Mouse (Mus musculus) erythroblast, adult 5-6 weeks (primary cell): ENCODE results near the gene 2810021J22Rik. TPM values are rescaled to one million over a fixed set of nuclear protein-coding genes. Genes with fewer than 3 reads are reported as not detected.

Source experiments
- ATAC-seq: replicated peaks from 2 replicates; pipeline ENCODE4 v1.8.0; 2016; ENCODE audit warnings: moderate number of reproducible peaks, mild to moderate bottlenecking, moderate TSS enrichment, inconsistent platforms; ENCODE audit not compliant: poor library complexity, low FRiP score, severe bottlenecking
- total RNA-seq, 2 experiments: library from RNA; stranded (forward) in 1 of 2; stranded (reverse) in 1 of 2; fragments of 150-400 nt in 1 of 2; fragments of 200-764, 138-1000 nt in 1 of 2; gene quantifications; 2 replicates each; pipeline versions ENCODE4 v1.2.3 to v1.2.4; 2015 to 2017; ENCODE audit warnings: low replicate concordance in 2 of 2

Gene 2810021J22Rik
- total RNA-seq, 2 experiments from 2014 or later: 1.7 to 2.0 TPM

DNA sequence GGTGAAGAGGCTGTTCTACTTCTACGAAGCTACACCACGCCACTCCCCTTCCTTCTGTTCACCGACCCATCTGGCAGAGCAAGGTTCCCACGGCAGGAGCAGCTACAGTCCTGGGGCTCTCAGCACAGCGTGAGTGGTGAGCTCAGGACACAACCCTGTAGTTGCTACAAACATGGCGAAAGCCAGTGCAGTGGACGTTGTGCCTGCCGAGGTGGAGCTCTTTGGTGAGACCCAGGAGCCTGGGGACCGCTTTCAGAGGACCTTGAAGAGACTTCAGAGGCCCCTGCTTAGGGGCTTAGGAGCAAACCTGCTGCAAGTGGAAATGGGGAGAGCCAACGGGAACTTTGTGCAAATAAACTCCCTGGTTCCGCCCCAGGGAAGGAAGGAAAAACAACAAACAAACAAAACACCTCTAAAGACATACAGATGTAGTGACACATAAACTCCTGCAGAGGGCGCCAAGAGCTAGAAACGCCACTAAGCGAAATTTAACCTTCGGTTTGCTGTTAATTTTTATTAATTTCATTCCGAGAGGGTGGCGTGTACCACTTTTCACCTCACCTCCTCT is 47.5 kb downstream of the 2810021J22Rik start:
- peak; percentile 40 for ATAC-seq

DNA sequence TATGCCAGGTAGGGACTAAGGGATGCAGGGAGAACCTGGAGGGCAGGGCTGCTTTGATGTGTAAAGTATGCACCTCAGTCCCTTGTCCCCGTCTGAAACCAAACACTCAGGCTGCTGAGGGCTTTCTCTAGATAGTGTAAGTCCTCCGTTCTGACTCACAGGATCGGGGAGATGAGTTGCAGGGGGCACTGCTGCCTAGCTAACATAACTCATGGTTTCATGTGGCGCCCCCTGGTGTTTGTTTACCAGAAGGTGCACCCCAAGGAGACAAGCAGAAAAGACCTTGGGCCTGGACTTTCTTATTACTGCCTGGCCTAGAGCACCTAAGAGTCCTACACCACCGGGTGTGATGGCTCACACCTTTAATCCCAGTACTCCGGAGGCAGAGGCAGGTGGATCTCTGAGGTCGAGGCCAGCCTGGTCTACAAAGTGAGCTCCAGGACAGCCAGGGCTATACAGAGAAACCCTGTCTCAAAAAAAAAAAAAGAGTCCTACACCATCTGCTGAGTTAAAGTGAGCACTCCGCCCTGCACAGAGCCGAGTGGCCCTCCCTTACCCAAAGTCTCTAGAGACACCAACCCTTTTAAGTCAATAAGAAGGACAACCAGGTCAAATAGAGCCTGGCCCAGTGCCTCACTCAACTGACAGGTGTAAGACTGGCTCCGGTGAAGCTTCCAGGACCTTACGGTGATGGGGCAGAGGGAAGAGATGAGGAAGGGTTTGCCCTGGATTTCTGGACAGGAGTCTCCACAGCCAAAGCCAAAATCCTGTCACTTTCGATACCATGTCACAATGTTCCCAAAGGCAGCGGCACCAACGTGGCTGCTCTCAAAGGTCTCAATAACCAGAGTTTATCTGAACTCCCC is 50.1 kb downstream of the 2810021J22Rik start:
- ATAC-seq: peak; percentile 59

DNA sequence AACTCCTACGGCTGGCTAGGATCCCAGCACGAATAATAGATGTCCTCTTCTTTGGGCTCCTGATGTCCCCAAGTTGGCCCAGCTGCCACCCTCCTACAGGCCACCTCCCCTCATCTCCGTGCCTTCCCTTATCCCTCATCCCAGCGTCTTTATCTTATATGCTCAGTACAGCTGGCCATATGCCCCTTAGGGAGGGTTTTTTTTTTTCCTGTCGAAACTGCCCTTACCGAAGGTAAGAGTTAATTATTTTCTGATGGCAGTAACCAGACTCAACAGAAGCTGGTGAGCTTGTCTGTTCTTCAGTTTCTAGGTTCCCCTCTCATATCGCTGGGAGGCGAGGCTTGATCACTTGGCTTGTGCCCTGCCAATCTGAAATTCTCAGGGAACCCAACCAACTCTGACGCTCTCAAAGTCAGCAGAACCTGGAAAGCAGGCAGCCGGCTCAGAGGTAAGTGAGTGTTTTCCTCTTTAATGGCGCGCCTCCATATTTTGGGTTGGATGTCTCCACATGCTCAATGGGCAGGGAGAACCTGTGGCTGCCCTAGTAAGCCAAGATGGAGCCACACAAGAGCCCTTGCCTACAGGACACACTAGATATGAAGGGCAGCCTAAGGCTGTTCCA is 50.8 kb downstream of the 2810021J22Rik start, which contains the start of gene Btnl10:
Gene Btnl10, plus strand, starts transcription at position 164 of the 622 bp plus-strand sequence.
- peak; percentile 63 for ATAC-seq

DNA sequence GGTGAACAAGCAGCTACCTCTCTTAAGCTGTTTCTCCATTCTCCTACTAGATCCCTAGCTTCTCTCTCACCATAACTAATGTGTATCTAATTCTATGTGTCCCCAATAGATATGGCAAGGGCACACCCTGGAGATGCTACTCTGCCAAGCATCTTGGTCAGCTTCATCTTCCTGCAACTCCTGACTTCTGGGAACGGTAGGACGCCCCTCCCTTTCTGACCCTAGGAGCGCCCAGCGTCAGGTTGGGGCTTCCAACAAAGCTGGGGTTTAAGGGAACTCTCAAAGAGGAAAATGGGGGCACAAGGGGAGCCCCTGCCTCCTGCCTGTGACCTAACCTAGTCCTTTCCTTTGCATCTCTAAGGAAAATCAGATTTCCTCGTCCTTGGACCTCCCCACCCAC is 51.7 kb downstream of the 2810021J22Rik start:
- peak; percentile 23 for ATAC-seq

DNA sequence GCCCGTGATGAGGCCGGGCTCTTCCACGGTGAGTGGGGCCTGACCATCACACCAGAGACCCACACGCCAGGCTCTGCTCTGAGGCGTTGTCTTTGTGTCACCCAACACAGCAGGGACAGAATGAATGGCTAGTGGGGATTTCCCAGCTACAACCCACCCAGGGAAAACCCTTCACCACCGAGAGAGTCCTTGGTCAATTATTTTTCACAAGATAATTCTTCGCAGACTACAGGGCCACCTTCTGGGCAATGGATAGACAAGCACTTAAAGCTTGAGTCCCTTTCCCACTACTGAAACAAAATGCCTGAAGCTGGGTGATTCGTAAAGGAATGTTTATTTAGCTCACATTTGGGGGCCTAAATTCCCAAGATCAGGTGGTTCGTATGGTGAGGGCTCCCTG is 55.4 kb downstream of the 2810021J22Rik start:
- ATAC-seq: no peak

DNA sequence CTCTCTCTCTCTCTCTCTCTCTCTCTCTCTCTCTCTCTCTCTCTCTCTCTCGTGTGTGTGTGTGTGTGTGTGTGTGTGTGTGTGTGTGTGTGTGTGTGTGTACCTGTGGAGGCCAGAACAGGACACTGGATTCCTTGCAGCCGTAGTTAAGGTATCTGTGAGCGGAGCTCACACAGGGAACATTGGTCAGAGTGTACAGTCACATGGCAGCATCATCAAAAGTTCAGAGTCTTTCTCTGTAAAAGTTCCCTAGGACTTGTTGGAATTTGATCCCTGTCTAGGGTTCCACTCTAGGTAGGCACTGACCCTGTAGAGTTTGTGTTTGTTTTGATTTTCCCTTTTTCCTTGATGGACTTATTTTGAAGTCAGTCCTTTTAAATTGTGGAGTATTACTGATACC is 59.6 kb downstream of the 2810021J22Rik start:
- no peak for ATAC-seq

DNA sequence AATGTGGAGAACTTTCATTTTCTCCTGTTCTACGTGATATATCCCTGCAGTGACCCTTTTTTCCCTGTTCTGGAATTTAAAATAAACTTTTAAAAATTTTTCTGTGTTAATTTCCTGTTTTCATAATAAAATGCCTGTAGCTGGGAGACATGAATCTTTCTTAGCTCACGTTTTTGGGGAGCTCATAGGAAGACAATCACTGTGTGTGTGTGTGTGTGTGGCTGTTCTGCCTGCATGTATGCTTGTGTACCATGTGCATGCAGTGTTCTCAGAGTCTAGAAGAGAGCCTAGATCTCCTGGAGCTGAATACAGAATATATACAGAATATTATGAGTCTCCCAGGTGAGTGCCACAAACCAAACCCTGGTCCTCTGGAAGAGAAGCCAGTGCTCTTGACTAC is 60.0 kb downstream of the 2810021J22Rik start:
- ATAC-seq: no peak

DNA sequence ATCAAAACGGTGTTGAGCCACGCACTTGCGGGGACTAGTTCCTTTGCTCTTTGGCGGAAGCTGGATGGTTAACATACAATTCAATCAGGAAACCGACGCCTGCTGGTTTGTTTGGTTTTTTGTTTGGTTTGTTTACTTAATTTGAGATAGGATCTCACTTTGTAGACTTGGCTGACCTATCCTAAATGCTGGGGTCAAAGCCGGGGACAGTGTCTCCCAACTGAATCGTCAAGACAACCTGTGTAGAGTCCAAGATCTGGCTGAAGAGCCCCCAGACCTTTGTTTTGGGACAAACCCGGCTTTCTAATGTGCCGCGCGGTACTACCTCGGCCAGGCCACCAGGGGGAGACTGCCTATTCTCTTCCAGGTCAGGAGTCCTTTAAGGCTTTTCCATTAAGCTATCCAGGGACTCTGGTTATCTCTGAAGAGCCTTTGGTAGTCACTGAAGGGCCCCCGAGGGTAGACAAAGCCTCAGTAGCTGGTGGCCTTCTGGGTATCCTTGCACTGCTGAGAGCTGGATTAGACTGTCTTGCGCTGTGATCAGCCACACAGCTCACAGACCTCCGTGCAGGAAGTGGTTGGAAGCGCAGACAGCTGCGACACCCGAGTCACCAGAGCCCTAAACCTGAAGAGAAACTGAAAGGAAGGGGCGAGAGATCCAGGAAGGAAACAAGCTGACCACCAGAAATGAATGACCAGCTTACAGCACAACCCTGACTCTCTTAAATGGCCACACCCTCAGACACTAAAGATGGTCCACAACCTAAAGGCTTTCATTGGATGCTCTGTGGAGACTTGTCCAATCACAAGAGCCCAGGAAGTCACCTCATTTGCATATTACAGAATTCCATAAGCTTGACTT is 61.0 kb downstream of the 2810021J22Rik start:
- peak; percentile 76 for ATAC-seq

DNA sequence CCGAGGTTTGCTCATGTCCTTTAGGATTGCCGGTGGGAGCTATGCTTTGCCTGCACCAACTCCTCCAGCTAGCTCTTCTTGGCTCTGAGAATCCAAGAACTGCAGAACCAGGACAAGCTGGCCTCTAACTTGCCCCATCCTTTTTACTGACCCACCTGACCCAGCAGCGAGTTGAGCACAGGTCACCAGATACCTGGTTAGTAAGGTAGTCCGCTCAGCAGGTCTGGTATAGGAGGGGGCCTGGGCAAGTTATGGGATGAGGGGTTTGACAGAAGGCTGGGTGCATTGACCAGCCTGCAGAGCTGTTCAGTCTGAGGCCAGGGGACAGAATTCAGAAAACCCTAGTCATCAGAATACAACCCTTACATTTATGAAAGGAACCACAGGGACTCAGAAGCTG is 62.0 kb downstream of the 2810021J22Rik start:
- ATAC-seq: no peak

DNA sequence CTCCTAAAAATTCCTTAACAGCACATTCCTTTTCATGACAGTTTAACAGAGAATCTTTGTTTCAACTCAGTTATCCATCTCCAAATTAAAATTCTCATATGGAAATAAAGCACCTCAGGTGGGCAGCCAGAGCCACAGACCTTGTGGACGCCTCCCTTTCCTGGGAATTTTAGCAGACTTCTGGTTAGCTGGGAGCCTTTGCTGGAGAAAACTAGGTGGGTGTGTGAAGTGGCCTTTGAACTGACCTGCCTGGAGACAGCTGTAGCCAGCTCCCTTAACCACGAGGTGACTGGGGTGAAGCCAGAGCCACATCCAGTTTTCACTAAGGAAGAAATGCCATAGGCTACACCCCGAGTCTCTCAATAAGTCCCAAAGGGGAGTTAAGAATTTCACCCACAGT is 62.6 kb downstream of the 2810021J22Rik start:
- ATAC-seq: no peak

DNA sequence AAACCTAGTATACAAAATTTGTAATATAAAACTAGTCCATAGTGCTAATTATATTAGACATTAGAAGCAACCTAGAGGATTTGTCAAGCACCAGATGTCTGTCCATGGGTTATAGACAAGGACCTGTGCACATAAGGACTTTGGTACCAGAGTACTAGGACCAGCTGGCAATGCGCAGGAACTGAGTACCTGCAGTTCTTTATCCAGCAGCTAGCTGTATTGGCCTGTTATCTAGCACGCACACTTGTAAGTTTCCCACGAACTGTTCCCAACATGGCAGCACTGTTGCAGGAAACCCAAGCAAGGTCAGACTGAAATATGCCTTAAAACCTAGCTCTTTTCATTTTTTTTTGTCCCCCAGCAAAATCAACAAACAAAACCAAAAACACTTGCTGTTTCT is 63.2 kb downstream of the 2810021J22Rik start:
- peak; percentile 60 for ATAC-seq

DNA sequence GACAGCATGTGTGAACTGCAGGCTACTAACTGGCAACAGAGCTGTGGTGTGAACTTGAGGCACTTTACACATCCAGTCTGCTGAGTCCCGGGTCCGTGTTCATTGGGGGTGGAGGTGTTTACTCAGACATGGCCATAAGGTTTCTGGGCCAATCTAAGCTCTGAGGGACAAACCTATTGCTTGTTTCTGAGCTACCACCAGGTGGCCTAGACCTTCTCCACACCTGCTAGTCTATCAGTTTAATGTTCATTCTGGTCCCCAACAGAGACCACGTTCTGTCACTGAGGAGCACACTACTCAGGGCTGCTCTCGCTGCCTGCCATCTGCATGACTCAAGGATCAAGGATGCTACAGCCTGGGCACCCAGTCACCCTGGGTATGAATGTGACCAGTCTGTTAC is 64.6 kb downstream of the 2810021J22Rik start:
- no peak for ATAC-seq

Other genes with a start within 250 kb of the 2810021J22Rik start
- gene Olfr323, start 236.7 kb upstream of the 2810021J22Rik start, total RNA-seq (2015; ENCODE audit: low replicate concordance): 3.5 TPM in 1 of 2 replicates, not detected in the other
- not detected in 2 replicates for gene Olfr323, start 236.7 kb upstream of the 2810021J22Rik start, total RNA-seq (2017; ENCODE audit: low replicate concordance)
- gene Trim58, start 226.8 kb upstream of the 2810021J22Rik start, total RNA-seq (2015; ENCODE audit: low replicate concordance): 320 and 369 TPM in 2 replicates
- gene Trim58, start 226.8 kb upstream of the 2810021J22Rik start, total RNA-seq (2017; ENCODE audit: low replicate concordance): 372 and 438 TPM in 2 replicates
- 0.38 and 1.0 TPM in 2 replicates for gene Olfr322, start 208.4 kb upstream of the 2810021J22Rik start, total RNA-seq (2015; ENCODE audit: low replicate concordance)
- gene Olfr322, start 208.4 kb upstream of the 2810021J22Rik start, total RNA-seq (2017; ENCODE audit: low replicate concordance): 0.42 and 1.0 TPM in 2 replicates
- gene Olfr320, start 186.1 kb upstream of the 2810021J22Rik start, total RNA-seq (2015; ENCODE audit: low replicate concordance): not detected in 2 replicates
- not detected in 2 replicates for gene Olfr320, start 186.1 kb upstream of the 2810021J22Rik start, total RNA-seq (2017; ENCODE audit: low replicate concordance)
- not detected in 2 replicates for gene Olfr319, start 168.1 kb upstream of the 2810021J22Rik start, total RNA-seq (2015; ENCODE audit: low replicate concordance)
- gene Olfr319, start 168.1 kb upstream of the 2810021J22Rik start, total RNA-seq (2017; ENCODE audit: low replicate concordance): not detected in 2 replicates
- not detected in 2 replicates for gene Olfr318, start 143.2 kb upstream of the 2810021J22Rik start, total RNA-seq (2015; ENCODE audit: low replicate concordance)
- not detected in 2 replicates for gene Olfr318, start 143.2 kb upstream of the 2810021J22Rik start, total RNA-seq (2017; ENCODE audit: low replicate concordance)
- not detected in 2 replicates for gene Olfr317, start 128.0 kb upstream of the 2810021J22Rik start, total RNA-seq (2015; ENCODE audit: low replicate concordance)
- not detected in 2 replicates for gene Olfr317, start 128.0 kb upstream of the 2810021J22Rik start, total RNA-seq (2017; ENCODE audit: low replicate concordance)
- not detected in 2 replicates for gene Olfr316, start 114.5 kb upstream of the 2810021J22Rik start, total RNA-seq (2015; ENCODE audit: low replicate concordance)
- gene Olfr316, start 114.5 kb upstream of the 2810021J22Rik start, total RNA-seq (2017; ENCODE audit: low replicate concordance): not detected in 2 replicates
- gene Olfr315, start 94.0 kb upstream of the 2810021J22Rik start, total RNA-seq (2015; ENCODE audit: low replicate concordance): not detected in 2 replicates
- not detected in 2 replicates for gene Olfr315, start 94.0 kb upstream of the 2810021J22Rik start, total RNA-seq (2017; ENCODE audit: low replicate concordance)
- not detected in 2 replicates for gene Olfr314, start 84.3 kb upstream of the 2810021J22Rik start, total RNA-seq (2015; ENCODE audit: low replicate concordance)
- gene Olfr314, start 84.3 kb upstream of the 2810021J22Rik start, total RNA-seq (2017; ENCODE audit: low replicate concordance): not detected in 2 replicates
- gene Fam183b, start 65.3 kb upstream of the 2810021J22Rik start, total RNA-seq (2015; ENCODE audit: low replicate concordance): not detected in 2 replicates
- not detected in 2 replicates for gene Fam183b, start 65.3 kb upstream of the 2810021J22Rik start, total RNA-seq (2017; ENCODE audit: low replicate concordance)
- gene Olfr313, start 52.2 kb upstream of the 2810021J22Rik start, total RNA-seq (2015; ENCODE audit: low replicate concordance): not detected in 2 replicates
- not detected in 2 replicates for gene Olfr313, start 52.2 kb upstream of the 2810021J22Rik start, total RNA-seq (2017; ENCODE audit: low replicate concordance)
- not detected in 2 replicates for gene Olfr312, start 38.0 kb upstream of the 2810021J22Rik start, total RNA-seq (2015; ENCODE audit: low replicate concordance)
- gene Olfr312, start 38.0 kb upstream of the 2810021J22Rik start, total RNA-seq (2017; ENCODE audit: low replicate concordance): 0.42 TPM in 1 of 2 replicates, not detected in the other
- gene Olfr311, start 28.0 kb upstream of the 2810021J22Rik start, total RNA-seq (2015; ENCODE audit: low replicate concordance): not detected in 2 replicates
- not detected in 2 replicates for gene Olfr311, start 28.0 kb upstream of the 2810021J22Rik start, total RNA-seq (2017; ENCODE audit: low replicate concordance)
- gene Gm12258, start 20.1 kb upstream of the 2810021J22Rik start, total RNA-seq (2015; ENCODE audit: low replicate concordance): 19.2 and 31.1 TPM in 2 replicates
- gene Gm12258, start 20.1 kb upstream of the 2810021J22Rik start, total RNA-seq (2017; ENCODE audit: low replicate concordance): 20.1 and 38.3 TPM in 2 replicates
- 15.2 and 23.4 TPM in 2 replicates for gene Zfp39, start 37.0 kb downstream of the 2810021J22Rik start, total RNA-seq (2015; ENCODE audit: low replicate concordance)
- gene Zfp39, start 37.0 kb downstream of the 2810021J22Rik start, total RNA-seq (2017; ENCODE audit: low replicate concordance): 18.3 and 19.8 TPM in 2 replicates
- 296 and 325 TPM in 2 replicates for gene Btnl10, start 50.7 kb downstream of the 2810021J22Rik start, total RNA-seq (2015; ENCODE audit: low replicate concordance)
- 491 and 558 TPM in 2 replicates for gene Btnl10, start 50.7 kb downstream of the 2810021J22Rik start, total RNA-seq (2017; ENCODE audit: low replicate concordance)
- gene Rnf187, start 71.7 kb downstream of the 2810021J22Rik start, total RNA-seq (2015; ENCODE audit: low replicate concordance): 18.6 and 23.6 TPM in 2 replicates
- gene Rnf187, start 71.7 kb downstream of the 2810021J22Rik start, total RNA-seq (2017; ENCODE audit: low replicate concordance): 32.3 and 36.6 TPM in 2 replicates
- gene Hist3h2ba, start 81.7 kb downstream of the 2810021J22Rik start, total RNA-seq (2015; ENCODE audit: low replicate concordance): 7.5 and 25.9 TPM in 2 replicates
- 40.6 and 51.9 TPM in 2 replicates for gene Hist3h2ba, start 81.7 kb downstream of the 2810021J22Rik start, total RNA-seq (2017; ENCODE audit: low replicate concordance)
- gene Hist3h2a, start 87.5 kb downstream of the 2810021J22Rik start, total RNA-seq (2015; ENCODE audit: low replicate concordance): 30.5 and 41.5 TPM in 2 replicates
- gene Hist3h2a, start 87.5 kb downstream of the 2810021J22Rik start, total RNA-seq (2017; ENCODE audit: low replicate concordance): 255 and 279 TPM in 2 replicates
- gene Trim17, start 87.5 kb downstream of the 2810021J22Rik start, total RNA-seq (2015; ENCODE audit: low replicate concordance): 0.63 TPM in 1 of 2 replicates, not detected in the other
- gene Trim17, start 87.5 kb downstream of the 2810021J22Rik start, total RNA-seq (2017; ENCODE audit: low replicate concordance): 1.5 TPM in 1 of 2 replicates, not detected in the other
- gene Trim11, start 110.9 kb downstream of the 2810021J22Rik start, total RNA-seq (2015; ENCODE audit: low replicate concordance): 6.7 and 11.1 TPM in 2 replicates
- 8.1 and 10.8 TPM in 2 replicates for gene Trim11, start 110.9 kb downstream of the 2810021J22Rik start, total RNA-seq (2017; ENCODE audit: low replicate concordance)